Mouse (Mus musculus) cerebellum, adult 11-12 months (tissue): ENCODE data around the gene Nol9.
"Not testable (repeated sequence)": the region's sequence is repeated elsewhere in the genome, so short reads cannot be mapped to it uniquely, and the experiment has no call there.

Source experiments
- DNase-seq: peaks from one replicate; pipeline ENCODE4 v3.0.0; 2022

Gene Nol9

DNA sequence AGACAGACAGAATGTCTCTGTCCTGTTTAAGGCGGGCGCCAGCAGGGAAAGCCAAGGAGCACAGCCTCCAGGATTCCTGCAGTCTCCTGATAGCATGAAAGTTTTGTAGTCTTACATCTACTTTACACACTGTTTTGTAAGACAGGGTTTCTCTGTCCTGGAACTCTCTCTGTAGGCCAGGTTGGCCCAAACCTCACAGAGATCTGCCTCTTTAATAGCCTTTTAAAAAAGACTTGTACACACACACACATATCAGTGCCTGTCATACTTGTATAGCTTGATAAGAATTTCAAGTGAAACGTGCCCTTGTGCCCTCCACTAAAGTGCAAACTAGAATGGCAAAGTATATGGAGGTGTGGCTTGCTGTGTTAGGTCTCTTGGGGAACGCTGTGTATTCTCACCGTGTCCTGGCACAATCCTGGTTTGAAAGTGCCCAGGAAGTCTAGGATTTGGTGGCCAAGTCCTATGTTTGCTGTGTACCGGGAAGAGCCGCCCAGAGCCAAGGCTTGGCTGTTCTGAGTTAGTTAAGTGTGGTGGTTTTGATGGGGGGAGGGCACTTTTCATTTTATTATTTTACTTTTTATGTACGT lies 27.9 kb upstream of the Nol9 start:
- DNase-seq: no peak

DNA sequence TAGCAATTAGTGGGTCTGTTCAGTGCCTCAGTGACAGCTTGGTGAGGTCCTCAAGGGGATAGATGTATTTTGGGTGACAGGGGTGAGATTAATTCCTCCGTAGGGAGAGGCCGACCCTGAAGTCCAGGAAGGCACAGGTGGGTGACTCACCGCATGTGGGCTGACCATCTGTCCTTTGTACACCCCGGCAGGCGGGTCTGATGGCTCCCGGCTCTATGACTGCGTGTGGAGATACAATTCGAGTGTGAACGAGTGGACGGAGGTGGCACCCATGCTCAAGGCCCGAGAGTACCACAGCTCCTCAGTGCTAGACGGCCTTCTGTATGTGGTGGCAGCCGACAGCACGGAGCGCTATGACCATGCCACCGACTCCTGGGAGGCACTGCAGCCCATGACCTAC lies 27.0 kb upstream of the Nol9 start:
- DNase-seq: peak; percentile 48

DNA sequence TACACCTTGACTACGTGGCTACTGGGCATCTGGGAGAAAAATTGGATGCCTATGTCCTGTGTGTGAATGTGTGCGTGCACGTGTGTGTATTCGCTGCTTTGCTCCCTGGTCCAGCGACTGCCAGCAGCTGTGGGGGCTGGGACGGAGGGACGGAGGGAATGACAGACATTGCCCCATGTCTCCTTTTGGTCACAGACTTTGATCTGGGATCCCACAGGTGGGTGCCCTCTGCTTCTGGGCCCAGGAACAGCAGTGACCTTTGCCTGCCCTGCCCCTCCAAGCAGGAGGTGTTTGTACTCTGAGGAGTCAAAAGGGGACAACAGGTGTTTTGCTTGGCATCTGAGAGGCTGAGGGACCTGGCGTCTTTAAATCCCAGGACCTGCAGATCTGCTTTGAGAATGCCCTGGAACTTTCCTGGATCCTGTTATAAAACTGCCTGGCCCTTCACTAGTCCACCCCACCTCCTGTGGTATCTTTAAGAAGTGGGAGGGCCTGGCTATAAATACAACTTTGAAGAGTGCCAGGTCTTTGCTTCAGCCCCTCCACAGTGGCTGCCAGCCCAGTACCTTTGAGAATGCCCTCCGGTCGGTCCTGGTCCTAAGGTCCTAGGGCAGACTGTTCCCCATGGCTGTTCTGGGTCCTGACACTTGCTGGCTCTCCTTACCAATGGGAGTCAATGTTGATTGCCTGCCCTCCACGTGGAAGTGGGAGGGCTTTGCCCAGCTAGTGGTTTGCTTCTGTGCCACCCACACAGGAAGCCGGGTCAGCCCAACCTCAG lies 25.9 kb upstream of the Nol9 start:
- peak; percentile 35 for DNase-seq

DNA sequence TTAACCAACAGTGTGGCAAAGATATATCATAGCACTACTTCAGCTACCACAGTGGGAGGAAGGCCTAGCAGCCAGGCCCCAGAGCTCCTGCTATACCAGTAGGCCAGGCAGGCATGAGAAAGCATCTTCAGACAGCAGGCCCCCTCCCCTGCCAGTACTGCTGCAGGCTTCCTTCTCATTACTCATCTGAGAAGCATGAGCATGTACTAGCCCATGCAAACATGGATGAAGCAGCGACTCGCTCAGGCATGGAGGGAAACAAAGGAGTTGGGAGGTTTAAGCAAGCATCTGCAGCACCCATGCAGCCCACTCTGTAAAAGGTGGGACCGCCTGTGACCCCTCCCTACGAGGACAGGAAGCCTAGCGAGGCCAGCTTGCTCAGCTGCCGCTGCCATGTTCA lies 20.0 kb upstream of the Nol9 start:
- peak; percentile 21 for DNase-seq

DNA sequence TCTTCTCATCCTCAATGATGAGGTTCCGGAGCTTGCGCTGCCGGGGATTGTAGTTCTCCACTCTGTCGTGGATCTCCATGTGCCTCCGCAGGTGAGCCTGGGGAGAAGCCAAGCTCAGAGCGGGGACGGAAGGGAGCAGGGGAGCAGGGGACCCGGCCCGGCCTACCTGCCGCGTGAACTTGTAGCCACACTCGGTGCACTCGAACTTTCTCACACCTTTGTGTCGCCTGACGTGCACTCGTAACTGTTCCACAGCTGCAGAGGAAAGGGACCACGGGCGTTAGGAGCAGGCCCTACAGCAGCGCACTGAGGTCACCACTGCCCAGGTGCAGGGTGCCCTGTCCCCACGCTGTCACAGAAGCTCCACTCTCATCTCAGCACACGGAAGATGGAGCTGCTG lies 19.1 kb upstream of the Nol9 start:
- DNase-seq: peak; percentile 18

DNA sequence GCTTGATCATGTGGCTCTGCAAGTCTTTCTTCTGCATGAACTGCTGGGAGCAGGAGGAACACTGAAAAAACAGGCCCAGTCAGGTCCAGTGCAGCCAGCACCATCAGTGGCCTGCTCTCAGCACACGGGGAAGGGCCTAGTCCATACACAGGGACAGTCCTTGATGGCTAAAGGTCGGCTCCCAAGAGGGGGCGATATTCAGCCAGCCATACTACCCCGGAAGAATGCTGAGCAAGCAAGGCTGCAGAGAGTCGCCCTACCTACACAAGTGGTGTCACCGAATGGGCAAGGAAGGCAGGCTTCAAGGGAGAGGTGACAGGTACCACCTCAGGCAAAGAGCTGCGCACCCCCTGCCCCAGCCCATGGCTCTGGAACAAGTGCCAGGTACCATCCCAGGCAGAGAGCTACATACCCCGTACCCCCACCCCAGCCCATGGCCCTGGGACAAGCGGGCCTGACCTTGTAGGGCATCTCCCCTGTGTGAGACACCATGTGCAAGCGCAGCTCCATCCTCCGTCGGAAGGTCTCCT lies 17.5 kb upstream of the Nol9 start:
- DNase-seq: peak; percentile 32

DNA sequence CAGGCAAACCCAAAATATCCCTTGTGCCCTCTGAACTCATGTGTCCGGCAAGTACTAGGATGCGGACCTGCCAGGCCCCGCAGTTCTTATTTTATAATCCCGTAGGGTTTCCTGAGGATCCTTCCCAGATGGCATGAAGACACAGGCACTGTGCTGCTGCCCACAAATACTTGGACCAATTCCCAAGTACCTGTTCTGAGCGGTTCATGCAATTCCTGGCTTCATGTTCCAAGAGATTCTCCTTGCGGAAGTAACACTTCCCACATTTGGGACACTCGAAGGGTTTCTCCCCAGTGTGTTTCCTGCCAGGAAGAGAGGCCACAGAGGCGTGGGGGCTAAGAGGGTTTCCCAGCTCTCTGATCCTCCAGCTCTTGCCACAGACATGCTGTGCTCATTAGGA lies 16.6 kb upstream of the Nol9 start:
- peak; percentile 52 for DNase-seq

DNA sequence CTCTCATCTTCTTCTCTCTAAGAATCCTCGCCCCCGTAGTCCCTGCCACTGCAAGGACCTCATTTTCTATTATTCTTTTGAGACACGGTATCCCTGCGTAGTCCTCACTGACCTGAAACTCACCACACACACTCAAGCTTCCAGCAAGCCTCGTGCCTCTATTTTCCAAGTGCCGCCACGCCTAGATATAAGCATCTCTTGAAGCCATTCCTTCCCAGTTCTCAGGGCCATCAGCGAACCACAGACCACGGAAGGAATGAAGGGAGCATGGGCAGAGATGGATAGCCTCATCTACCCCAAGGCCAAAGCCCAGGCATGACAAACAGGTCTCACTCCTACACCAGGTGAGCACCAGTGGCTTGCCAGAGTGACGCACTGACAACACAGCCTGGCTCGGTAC lies 14.6 kb upstream of the Nol9 start:
- no peak for DNase-seq

DNA sequence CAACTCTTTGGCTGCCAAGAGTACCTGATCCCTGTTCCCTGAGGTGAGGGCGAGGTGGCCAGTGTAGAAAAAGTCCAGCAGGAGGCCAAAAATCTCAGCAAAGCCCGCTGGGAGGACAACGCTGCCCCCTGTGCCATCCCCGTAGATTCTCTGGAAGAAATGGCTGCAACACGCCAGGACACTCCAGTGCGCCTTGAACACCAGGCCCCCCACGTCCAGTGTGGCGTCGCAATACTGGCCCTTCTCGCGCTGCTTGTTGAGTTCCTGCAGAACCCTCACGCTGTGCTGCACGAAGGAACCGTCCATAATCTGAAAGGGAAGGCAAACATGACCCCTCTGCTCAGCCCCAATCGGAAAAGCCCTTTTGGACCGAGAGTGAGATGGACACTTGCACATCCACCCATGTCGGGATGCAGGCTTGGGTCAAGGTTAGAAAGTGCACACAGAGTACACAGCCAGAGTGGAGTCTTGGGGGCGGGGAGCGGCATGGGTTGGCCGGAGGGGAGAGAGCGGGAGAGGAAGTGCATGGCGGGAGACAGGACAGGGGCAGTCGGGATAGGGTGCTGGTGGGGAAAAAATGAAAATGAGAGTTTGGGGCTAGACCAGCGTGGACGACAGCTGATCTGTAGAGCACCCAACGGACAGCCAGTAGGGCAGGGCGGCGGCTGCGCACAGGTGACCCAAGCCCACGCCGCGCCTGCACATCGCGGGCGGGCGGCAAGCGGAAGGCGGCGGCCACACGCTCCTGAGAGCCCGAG lies 12.2 kb upstream of the Nol9 start:
- DNase-seq: peak; percentile 41

DNA sequence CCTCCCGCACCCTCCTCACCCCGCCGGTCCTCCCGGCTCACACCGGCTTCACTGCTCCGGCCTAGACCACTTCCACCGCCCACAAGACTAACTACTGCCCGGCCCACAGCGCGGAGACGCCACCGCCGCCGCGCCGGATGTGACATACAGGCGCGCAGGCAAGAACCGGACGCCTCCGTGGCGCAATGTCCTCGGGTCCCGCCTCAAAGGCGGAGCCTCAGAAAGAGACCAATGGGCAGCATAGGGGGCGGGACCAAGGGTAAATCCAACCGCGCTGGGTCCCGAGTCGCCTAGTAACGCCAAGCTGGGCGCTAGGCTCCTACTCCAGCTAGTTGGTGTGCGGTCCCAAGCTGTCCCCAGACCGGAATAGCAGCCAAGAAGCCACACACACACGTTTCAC lies 11.6 kb upstream of the Nol9 start, which contains the start of gene Zbtb48:
Zbtb48 (minus strand) TSS at position 148 of the 400 bp plus-strand sequence.
- DNase-seq: peak; percentile 97

DNA sequence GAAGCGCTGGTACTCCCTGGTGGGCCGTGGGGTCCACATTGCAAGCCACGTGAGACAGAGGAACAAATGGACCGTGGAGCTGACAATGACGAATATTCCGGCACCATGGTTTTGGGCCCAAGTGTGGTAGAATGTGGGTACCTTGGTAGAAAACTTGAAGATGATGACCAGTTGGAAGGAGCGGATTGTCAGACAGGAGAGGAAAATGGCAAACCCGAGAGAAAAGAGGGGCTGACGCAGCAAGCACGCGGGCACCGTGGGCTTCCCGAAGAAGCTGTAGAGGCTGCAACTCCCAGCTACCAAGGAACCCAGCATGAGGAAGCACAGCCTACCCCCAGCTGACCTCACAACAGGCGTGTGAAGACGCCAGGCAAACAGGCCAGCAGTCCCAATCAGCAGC lies 10.7 kb upstream of the Nol9 start:
- DNase-seq: peak; percentile 54

DNA sequence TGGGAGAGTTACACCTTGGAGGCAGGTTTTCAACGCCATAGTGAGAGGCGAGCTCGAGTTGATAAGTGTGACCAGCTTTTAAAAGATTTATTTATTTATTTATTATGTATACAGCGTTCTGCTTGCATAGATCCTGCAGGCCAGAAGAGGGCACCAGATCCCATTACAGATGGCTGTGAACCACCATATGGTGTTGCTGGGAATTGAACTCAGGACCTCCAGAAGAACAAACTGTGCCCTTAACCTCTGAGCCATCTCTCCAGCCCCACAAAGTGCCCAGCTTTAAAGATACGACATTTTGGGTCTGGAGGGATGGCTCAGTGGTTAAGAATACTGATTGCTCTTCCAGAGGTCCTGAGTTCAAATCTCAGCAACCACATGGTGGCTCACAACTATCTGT lies 10.0 kb upstream of the Nol9 start:
- DNase-seq: peak; percentile 32

DNA sequence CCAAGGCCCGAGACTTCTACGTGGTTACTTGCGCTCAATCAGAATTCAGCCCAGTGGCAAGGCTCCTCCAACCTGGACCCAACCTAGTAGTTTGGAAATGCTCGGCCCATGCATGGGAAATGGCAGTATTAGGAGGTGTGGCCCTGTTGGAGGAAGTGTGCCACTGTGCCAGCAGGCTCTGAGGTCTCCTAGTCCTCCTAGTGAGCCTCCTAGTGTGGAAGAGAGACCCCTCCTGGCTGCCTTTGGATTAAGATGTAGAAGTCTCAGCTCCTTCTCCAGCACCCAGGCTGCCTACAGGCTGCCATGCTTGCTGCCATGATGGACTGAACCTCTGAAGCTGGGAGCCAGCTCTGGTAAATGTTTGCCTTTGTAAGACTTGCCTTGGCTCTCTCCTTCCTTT lies 9.1 kb upstream of the Nol9 start:
- peak; percentile 32 for DNase-seq

DNA sequence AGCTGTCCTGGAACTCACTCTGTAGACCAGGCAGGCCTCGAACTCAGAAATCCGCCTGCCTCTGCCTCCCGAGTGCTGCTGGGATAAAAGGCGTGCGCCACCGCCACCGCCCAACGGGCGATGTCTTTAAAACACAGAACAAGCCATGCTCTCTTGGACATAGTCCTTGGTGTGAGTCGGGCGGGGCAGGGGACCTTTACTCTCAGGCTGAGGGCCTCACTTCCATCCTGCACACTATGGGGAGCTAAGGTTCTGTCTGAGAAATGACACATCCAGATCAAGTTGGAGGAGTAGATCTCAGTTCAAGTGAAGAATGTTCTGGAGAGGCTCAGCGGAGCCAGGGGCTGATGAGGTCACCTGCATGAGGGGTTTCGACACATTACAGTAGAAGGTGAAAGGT lies 6.2 kb upstream of the Nol9 start:
- no peak for DNase-seq

DNA sequence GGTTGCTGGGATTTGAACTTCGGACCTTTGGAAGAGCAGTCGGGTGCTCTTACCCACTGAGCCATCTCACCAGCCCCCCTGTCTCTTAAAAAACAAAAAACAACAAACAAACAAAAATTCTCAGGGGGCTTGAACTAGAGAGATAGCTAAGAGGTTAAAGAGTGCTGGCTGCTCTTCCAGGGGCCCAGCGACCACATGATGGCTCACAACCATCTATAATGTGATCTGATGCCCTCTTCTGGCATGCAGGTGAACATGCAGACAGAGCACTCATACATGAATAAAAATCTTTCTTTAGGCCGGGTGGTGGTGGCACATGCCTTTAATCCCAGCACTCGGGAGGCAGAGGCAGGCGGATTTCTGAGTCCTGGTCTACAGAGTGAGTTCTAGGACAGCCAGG lies 2.7 kb upstream of the Nol9 start:
- not testable (repeated sequence) for DNase-seq

DNA sequence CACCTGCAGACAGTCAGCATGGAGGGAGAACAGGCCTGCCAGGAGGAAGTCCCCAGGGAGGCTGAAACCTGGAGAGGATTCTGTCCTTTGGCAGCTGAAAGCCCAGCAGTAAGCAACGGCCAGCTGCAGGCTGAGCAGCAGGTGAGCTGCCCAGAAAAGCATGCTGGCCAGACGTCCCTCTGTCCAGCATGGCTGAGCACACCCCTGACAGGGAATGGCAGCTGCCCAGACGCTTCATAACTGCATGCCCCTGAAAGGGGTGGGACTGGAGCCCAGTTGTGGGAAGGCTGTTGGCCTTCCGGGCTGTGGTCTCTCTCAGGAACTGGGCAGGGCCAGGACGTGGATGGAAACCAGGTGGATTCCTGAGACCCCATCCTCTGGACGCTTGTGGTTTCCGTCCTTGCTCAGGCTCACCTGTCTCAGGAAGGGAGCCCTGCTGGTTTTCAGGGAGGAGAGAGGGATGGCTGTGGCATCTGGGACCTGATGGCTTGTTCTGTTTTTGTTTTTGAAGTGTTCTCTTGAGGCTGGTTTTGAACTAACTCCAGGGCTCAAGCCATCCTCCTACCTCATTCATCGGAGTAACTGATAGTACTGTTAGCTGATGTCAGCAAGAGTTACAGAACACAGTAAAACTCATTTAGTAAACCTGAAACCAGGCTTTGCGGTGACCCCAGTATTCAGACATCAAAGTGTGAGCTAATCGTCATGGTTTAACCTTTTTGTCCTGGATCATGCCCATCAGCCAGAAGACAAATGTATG lies 716 bp upstream of the Nol9 start, which contains the start of gene Tas1r1:
Tas1r1 (minus strand) TSS at position 344 of the 760 bp plus-strand sequence.
- peak; percentile 39 for DNase-seq

DNA sequence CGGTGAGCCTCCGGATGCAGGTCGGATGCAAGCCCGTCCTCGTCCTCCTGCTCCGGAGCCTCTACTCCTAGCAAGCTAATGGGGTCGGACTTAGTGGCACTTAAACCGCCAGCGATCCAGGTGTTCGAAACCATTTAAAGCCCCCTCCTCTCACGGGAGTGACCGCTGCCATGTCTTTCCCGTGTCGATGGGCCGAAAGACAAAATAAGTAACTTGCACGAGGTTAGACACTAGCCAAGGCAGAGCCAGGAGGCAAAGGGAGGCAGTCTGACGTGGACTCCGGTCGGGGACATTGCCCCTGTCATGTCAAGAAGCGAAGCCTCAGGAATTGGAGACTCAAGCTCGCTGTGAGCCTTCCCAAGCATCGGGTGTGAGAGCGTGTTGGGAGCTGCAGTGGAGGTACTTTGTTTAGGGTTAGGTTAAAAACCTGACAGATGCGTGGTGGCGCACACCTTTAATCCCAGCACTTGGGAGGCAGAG lies 750 bp downstream of the Nol9 start:
- peak; percentile 18 for DNase-seq

DNA sequence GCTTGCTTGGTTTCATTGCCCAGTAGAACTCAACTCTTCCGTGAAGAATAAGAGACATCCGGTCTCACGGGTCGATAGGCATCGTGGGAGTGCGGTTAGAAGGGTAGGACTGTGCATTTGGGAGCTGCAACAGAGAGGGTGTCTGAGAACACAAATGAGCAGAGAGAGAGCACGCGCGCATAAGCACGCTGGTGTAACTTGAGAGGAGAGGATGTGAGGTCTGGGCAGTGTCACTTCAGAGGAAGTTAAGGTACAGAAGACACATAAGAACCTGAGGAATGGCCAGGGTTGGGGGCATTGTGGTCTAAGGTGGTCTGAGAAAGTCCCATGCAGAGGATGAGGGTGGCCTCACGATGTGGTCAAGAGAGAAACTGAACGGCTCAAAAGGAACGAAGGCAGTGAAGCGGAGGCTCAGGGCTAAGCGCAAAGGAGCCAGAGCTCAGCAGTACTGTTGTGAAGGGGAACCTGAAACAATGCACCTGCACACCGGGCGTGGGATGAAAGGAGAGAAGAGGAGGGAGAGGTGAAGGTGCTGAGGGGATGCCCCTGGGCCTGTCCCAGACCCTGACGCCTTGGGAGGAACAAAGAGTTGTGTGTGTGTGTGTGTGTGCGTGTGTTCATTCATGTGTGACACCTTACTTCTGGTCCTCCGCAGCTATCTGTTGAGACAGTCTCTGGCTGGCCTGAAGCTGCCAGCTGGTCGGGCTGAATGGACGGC lies 3.0 kb downstream of the Nol9 start:
- no peak for DNase-seq

DNA sequence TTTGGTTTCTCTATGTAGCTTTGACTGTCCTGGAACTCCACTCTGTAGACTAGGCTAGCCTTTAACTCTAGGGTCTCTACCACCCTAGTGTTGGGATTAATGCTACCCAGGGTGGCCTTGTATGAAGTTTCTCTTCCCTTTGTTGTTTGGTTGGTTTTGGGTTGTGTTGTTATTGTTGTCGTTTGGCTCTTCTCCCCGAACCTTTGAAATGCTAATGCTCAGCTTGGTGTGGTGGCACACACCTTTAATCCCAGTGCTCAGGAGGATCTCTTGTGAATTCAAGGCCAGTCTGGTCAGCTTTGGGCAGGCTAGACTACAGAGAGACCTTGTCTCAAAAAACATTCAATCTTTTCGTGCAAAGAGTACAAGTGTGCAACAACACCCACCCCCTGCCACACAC lies 4.0 kb downstream of the Nol9 start:
- no peak for DNase-seq

DNA sequence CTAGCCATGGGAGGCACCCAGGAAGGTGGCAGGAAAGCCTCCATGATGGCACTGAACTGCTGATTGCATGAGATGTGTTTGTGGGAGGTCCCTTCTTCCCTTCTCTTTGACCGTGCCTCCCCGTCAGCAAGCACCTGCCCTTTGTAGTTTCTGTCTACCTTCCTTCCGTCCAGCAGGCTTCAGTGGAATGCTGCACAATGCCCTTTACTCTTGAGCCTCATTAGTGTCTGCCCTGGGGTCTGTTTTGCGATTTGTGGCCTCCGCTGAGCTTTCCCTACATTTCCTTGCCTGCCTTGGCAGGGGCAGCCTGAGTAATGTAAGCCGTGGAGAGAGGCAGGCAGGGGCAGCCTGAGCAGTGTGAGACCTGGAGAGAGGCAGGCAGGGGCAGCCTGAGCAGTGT lies 5.5 kb downstream of the Nol9 start:
- DNase-seq: no peak

DNA sequence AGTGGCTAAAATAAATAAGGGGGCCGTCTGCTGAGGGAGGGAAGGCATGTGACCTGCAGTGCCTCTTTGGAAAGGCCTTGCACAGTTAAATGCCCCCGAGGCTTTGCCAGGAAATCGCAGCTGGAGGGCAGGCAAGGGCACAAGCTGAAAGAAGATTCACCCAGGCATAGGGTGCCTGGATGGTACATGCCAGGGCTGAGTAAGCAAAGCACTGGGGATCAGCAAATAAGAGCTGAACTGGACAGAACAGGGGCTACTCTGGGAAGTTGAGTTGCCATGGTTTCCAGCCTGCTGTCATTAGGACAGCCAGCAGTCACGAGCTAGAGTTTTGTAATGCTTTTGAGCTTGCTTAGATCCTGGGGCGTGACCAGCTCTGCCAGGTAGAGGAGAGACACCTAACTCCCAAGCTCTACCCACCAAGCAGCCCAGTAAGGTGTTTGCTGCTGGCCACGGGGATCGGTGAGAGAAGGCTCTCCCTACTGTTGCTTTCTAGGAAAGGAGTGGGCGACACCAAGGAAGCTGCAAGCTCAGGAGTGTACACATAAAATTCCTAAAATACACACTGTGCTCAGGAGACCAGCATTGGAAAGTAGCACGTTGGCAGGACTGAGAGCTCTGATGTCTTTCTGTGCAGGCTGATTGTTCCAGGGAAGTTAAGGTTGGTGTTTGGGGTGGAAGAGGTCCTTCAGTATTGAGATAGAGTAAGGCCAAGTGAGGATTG lies 23.4 kb downstream of the Nol9 start:
- DNase-seq: no peak
